Mouse (Mus musculus) skeletal muscle tissue, adult 2 months (tissue): ENCODE data around the gene Surf1.
"Not testable (repeated sequence)": the region's sequence is repeated elsewhere in the genome, so short reads cannot be mapped to it uniquely, and the experiment has no call there.

Source experiments
- DNase-seq: peaks from one replicate; pipeline ENCODE4 v3.0.0-alpha.2; 2012; ENCODE audit warnings: low read depth, low spot score

The Surf1 gene

DNA sequence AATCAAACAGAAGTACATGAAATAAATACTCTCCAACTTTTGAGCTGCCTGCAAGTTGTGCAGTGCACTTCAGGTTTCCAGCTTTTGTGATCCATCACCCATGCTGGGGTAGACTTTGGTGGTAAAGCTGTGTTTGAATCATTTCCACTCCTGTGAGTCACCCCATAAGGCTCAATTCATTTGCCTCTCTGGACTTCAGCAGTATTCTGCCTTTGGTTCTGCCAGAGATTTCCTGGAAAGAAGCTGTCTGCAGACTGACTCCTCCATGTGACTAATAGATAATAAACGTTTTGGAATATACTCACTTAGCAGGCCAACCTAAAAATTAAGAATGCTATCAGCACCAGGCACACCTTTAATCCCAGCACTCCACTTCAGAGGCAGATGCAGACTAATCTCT lies 15.6 kb downstream of the Surf1 start:
- DNase-seq: no peak

DNA sequence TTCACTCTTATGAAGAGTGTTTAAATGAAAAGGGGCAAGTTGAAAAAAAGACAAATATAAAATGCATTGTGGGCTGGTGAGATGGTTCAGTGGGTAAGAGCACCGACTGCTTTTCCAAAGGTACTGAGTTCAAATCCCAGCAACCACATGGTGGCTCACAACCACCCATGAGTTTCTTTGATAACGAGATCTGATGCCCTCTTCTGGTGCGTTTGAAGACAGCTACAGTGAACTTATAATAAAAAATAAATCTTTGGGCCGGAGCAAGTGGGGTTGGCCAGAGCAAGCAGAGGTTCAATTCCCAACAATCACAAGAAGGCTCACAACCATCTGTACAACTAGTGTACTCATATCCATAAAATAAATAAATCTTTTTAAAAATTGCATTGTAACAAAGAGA lies 20.4 kb downstream of the Surf1 start:
- no peak for DNase-seq

DNA sequence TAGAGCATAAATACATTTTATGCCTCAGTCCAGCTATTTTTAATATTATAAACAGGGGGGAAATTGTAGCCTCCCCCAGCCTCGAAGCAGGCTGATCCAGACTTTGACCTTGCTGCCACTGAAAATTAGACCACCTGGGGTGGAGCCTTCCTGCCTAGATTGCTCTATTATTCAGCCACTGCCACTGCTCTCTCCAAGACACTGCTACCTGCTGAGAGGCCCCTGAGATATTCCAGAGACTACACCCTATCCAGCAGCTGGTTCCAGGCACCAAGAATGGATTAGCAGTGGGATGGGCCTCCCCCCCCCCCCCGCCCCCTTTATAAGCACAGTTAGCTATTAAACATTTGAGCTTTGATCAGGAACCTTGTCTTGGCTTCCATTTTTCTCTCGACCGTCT lies 30.2 kb downstream of the Surf1 start:
- not testable (repeated sequence) for DNase-seq

DNA sequence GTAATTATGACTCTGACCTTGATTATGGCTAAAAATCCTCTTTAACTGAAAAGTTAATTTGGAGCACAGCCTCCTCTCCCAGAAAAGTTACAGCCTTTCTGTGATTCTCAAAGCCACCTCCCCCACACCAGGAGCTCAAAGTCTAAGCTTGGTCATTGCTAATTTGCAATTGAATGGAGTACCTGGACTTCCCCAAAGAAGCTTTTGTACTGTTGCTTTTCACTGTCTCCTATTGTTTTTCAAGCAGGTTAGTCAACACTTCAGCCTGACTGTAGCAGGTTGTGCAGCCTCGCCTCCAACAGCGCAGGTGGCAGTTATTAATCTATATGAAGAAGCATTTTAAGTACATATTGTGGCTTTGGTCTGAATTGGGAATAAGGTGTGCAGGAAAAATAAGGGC lies 30.8 kb downstream of the Surf1 start:
- DNase-seq: not testable (repeated sequence)

DNA sequence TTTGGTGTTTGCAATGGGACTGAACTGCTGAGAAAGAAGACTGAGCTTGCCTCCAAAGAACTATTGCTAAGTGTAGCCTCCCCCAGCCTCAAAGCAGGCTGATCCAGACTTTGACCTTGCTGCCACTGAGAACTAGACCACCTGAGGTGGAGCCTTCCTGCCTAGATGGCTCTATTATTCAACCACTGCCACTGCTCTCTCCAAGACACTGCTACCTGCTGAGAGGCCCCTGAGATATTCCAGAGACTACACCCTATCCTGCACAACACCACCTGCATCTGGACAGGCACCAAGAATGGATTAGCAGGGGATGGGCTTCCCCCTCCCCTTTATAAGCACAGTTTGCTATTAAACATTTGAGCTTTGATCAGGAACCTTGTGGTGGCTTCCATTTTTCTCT lies 37.8 kb downstream of the Surf1 start:
- DNase-seq: no peak

DNA sequence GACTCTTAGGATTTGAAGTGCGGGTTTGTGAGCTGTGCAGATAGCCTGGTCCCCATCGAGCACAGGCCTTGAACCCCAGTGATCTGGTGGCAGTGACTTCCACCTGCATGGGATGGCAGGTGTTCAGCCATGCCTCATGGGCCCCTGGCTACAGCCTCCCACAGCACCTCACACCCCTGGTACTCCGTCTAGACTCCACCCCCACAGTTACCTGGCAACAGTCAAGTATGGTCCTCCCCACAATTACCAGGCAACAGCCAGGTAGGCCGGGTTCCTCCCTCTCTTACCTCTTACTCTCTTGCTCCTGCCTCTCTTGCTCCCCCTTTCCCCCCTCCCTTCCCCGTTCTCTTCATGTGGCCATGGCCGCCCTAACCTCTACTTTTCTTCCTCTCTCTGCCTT lies 45.7 kb downstream of the Surf1 start:
- no peak for DNase-seq

DNA sequence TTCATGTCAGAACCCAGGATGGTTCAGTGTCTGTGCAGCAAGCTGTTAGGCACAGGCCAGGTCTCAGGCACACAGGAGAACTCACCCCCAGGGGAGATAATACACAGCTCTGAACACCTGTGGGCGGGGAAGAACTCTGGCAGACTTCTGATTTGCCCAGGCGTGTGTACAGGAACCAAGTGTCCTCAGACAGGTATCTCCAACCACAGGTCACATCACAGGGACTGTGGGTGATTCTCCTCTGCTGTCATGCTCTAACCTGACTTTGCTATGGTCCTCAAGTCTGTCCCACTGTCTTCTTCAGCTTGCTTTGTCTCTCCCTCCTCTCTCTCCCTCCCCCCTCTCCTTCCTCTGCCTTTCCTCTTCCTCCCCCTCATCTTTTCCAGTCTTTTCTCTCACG lies 51.5 kb downstream of the Surf1 start, which contains the start of gene Abo:
Gene Abo (minus strand): TSS at position 101 of the 400 bp plus-strand sequence.
- DNase-seq: no peak
